Mouse (Mus musculus): ENCODE data around the gene Map2k5. TPM values are rescaled to one million over a fixed set of nuclear protein-coding genes. Genes with fewer than 3 reads are reported as not detected.

Gene Map2k5
- total RNA-seq, 1 experiment from 2014 or later, result 26.1 TPM

DNA sequence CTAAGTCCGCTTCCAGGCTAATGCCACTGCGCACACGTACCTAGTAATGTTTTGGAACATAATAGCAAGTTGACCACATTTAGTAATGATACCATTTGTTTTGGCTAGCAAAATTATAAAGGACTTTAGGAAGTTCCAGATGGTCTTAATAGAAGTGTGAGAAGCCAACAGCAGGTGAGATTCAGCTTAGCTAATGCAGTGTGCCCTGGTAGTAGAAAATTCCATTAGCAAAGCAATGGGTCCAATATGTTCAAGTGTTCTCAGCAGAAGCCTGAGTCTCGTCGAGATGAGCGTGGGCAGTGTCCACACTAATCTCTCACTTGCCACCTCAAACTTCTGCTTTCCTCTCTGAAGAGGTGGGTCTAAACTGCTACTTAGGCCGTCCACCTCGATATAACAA, 27.7 kb downstream of the Map2k5 start:
- ATAC-seq (replicated peaks in 1 of 2; ENCODE audit: insufficient read depth in 1 of 2, low FRiP score in 2 of 2, low TSS enrichment in 1 of 2, low read depth in 1 of 2, poor library complexity in 2 of 2, severe bottlenecking in 2 of 2), result no peak

DNA sequence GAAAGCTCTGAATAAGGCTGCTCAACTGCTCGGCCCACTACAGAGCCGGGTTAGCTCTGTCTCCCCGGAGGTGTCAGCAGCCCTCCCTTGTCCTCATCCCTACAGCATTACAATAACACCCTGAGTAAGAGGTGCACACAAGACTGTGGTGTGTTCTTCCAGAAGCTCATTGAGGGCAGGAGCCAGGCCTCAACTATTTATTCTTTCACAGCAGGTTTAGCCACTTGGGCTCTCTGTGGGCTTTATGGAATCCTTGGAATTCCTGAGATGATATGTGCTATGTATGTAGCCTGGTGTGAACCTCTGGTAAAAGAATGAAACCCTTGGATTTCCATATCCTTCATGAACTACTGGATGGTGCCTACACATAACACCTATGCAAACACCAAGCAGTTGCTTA, 28.5 kb downstream of the Map2k5 start:
- no peak for ATAC-seq (replicated peaks in 1 of 2; ENCODE audit: insufficient read depth in 1 of 2, low FRiP score in 2 of 2, low TSS enrichment in 1 of 2, low read depth in 1 of 2, poor library complexity in 2 of 2, severe bottlenecking in 2 of 2)

DNA sequence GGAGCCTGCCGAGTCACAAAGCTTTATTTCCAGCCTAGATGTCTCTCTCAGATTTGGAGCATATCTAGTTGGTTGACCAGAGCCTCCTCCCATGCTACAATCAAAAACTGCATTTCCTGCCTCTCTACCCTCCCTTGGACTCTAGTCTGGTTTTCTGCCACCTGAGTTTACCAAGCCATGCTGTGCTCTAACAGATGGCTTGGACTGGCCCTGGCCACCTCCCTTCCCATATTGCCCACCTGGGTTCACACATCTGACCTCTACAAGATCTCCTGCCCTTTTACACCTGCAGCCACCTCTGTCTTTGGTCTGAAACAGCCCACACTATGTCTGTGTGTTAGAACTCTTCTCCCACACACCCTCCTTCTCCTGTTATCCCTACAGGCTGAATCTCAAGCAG, 29.6 kb downstream of the Map2k5 start:
- no peak for ATAC-seq (replicated peaks in 1 of 2; ENCODE audit: insufficient read depth in 1 of 2, low FRiP score in 2 of 2, low TSS enrichment in 1 of 2, low read depth in 1 of 2, poor library complexity in 2 of 2, severe bottlenecking in 2 of 2)

DNA sequence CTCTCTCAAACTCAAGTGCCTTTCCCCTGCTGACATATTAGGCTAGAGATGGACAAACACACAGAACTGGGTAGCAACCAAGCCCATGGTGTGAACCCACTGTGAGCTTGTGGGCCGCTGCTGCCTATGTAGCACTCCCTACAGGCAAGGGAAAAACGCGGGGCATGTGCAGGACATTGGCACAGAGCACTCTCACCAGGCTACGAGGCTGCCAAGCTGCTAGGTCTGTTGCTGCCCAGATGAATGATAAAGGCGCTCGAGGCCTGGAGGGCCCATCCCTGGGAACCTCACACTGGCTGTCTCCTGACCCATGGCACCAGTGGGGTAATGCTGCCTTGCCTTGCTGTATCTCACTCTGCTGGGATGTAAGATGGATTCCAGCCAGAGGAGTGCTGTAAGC, 31.7 kb downstream of the Map2k5 start:
- no peak for ATAC-seq (replicated peaks in 1 of 2; ENCODE audit: insufficient read depth in 1 of 2, low FRiP score in 2 of 2, low TSS enrichment in 1 of 2, low read depth in 1 of 2, poor library complexity in 2 of 2, severe bottlenecking in 2 of 2)

DNA sequence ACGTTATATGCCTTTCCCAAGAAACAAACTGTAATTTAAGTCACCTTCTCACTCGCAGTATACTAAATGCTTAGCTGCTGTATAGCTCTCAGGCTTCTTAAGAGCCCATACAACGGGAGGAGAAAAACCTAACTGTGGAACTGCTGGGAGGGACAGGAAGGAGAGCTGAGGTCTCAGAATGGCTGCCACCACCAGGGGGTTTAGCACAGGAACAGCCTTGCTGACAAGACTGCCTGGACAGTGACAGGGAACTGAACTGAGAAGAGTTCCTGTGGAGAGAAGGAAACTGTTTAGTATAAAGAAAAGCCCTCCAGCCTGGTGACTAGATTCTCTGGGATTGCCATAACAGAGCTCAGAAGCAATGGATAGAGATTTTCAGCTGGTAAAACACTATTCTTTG, 35.9 kb downstream of the Map2k5 start:
- no peak for ATAC-seq (replicated peaks in 1 of 2; ENCODE audit: insufficient read depth in 1 of 2, low FRiP score in 2 of 2, low TSS enrichment in 1 of 2, low read depth in 1 of 2, poor library complexity in 2 of 2, severe bottlenecking in 2 of 2)

DNA sequence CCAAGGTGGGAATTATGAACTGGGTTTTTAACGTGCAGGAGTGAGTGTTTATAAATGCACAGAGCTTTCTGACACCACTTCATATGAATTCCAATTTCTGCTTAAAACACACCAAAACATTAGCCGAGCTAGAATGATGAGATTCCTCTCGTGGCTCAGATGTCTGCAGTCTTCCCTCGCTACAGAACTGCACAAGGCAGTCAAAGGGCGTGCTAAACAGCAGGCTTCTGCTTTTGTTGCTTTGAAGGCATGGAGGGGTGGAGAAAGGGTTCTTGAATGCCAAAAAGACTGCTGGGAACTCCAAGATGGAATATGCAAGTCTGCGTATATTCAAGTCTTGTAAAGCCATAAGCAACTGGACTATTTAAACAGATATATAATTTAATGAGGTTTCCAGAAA, 38.4 kb downstream of the Map2k5 start:
- ATAC-seq (replicated peaks in 1 of 2; ENCODE audit: insufficient read depth in 1 of 2, low FRiP score in 2 of 2, low TSS enrichment in 1 of 2, low read depth in 1 of 2, poor library complexity in 2 of 2, severe bottlenecking in 2 of 2), result no peak

DNA sequence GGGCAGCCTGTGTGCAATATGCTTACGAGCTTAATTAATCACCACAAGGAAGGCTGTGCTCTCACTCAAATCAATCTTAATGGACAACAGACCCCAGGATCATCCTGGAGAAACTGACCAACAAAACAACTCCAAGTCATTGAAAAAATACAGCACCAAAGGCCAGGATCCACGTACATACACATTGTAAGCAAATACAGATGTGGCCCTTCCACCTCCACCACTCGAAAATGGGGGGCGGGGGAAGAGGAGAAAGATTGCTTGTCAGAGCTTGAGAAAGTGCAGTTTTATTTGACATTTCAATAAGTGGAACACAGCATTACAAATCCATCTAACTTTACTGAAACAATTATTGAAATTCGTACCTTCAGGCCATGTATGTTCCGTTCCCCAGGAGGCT, 39.0 kb downstream of the Map2k5 start:
- no peak for ATAC-seq (replicated peaks in 1 of 2; ENCODE audit: insufficient read depth in 1 of 2, low FRiP score in 2 of 2, low TSS enrichment in 1 of 2, low read depth in 1 of 2, poor library complexity in 2 of 2, severe bottlenecking in 2 of 2)

DNA sequence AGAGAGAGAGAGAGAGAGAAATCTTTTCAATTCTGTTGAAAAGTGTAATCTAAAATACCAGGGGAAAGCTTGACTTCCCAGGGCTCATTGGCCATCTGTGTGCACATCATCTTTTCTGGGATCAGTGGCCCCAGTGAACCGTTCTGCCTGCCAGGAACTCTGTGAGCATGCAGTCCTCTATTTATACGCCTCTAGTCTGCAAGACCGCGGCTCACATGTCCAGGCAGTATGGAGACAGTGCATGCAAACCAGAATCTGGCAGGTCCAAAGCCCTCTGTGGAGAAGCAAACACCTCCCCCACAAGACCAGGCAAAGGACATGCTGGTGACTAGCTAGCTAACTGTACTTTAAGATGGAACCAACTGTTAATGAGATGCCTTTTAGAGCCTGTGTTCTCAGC, 41.9 kb downstream of the Map2k5 start:
- no peak for ATAC-seq (replicated peaks in 1 of 2; ENCODE audit: insufficient read depth in 1 of 2, low FRiP score in 2 of 2, low TSS enrichment in 1 of 2, low read depth in 1 of 2, poor library complexity in 2 of 2, severe bottlenecking in 2 of 2)

DNA sequence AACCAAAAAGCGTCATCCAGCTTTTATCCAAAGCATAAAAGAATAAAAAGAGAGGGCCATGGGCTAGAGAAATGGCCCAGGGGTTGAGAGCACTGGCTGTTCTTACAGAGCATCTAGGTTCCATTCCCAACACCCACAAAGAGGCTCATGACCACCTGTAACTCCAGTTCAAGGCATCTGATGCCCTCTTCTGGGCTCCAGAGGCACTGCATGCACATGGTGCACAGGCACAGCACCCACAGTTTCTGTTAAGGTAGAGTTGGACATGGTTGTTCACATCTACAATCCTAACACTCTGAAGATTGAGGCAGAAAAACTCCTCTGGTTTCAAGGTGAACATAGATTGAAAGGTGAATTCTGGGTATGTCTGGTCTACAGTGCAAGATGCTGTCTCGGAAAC, 44.6 kb downstream of the Map2k5 start:
- no peak for ATAC-seq (replicated peaks in 1 of 2; ENCODE audit: insufficient read depth in 1 of 2, low FRiP score in 2 of 2, low TSS enrichment in 1 of 2, low read depth in 1 of 2, poor library complexity in 2 of 2, severe bottlenecking in 2 of 2)

DNA sequence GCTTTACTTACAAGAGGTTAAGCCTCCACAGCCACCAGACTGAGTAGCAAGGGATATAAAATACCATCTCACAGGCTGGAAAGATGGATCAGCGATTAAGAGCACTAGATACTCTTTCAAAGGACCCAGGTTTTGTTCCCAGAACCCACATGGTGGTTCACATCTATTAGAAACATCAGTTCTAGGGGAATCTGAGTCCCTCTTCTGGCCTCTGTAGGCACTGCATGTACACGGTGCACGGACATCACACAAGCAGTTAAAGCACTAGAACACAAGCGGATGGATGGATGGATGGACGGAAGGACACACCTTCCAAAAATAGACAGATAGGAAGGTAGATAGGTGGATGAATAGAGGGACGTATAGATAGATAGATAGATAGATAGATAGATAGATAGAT, 46.5 kb downstream of the Map2k5 start:
- ATAC-seq (replicated peaks in 1 of 2; ENCODE audit: insufficient read depth in 1 of 2, low FRiP score in 2 of 2, low TSS enrichment in 1 of 2, low read depth in 1 of 2, poor library complexity in 2 of 2, severe bottlenecking in 2 of 2), result no peak

DNA sequence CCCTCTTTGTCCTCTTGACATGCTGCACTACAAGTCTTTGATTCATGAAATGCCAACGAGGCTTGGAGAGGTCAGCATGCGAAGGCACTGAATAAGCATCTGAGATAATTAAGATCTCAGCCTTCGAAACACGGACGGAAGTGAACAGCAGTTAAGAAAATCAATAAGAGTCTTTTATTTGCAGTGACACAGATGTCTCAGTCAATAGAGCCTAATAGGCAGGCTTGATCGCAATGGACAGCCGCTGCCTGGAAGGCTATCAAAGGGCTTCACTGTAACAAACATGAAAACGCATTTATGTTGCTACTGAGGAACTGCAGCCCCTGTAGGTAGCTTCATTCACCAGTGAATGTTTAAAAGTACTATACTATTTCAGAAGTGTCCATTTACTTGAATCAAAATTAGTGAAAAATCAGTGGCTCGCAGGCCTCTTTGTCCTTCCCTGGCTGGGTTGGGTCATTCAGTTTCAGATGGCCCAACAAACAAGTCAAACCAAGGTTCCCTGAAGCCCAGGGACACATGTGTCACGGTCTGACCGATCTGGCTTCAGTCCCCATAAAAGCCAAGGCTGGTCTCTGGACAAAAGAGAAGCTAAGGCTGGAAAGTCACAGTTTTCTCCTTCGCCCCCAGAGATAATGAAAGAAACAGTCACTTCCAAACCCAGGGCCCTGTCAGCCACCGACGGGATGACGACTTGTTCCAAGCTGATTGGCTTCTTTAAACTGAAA, 48.6 kb downstream of the Map2k5 start:
- ATAC-seq (replicated peaks in 1 of 2; ENCODE audit: insufficient read depth in 1 of 2, low FRiP score in 2 of 2, low TSS enrichment in 1 of 2, low read depth in 1 of 2, poor library complexity in 2 of 2, severe bottlenecking in 2 of 2), result no peak

DNA sequence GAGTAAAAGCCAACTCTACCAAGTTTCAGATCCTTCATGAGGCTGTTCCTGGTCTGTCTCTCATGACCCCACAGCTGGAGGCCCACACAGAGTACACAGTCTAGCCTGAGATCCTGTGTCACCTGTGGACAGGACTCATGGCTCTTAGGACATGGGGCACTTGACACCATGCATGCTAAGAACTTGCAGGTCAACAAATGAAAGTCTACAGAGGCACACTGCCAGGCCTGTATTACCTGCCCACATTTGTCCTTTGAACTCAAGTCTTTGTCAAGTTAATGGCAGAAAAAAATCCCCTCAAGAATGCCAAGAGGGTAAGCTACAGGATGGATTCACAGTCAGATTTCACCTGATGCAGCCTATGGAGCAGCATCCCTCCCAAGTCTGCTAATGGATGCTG, 62.5 kb downstream of the Map2k5 start:
- no peak for ATAC-seq (replicated peaks in 1 of 2; ENCODE audit: insufficient read depth in 1 of 2, low FRiP score in 2 of 2, low TSS enrichment in 1 of 2, low read depth in 1 of 2, poor library complexity in 2 of 2, severe bottlenecking in 2 of 2)

DNA sequence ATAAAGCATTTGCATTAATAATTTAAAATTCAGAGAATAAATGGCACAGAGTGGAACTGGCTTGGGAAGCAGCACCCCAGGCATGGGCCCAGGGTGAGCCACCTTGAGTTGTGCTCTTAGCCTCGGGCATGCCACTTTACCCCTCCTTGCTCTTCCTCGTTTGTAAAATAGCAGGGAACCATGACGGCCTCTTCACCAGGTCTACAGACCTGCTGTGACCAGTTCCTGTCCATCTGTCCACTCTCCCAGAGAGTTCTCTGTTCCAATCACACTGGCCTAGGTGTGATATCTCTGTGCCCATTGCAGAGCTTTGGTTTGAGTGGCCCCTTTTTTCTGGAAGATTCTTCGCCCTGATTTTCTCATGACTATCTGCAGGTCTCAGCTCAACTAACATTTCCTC, 63.6 kb downstream of the Map2k5 start:
- ATAC-seq (replicated peaks in 1 of 2; ENCODE audit: insufficient read depth in 1 of 2, low FRiP score in 2 of 2, low TSS enrichment in 1 of 2, low read depth in 1 of 2, poor library complexity in 2 of 2, severe bottlenecking in 2 of 2), result no peak

DNA sequence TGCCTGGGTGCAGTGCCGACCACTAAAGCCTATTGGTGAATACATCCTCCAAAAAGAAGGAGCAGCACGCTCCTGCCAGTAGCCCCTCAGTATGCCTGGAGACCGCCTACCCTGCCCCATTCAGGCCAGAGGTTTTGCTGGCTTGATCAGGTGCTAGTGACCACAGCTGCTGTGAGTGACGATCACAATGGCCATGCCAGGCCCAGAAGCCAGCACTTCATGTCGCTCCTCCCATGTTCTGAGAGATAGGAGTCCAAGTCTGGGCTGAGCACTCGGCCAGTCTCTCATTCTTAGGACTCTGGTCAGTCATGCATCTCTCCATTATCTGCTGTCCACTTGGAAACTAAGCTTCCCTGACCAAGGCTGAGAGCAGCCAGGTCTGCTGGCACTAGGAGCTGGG, 67.7 kb downstream of the Map2k5 start:
- no peak for ATAC-seq (replicated peaks in 1 of 2; ENCODE audit: insufficient read depth in 1 of 2, low FRiP score in 2 of 2, low TSS enrichment in 1 of 2, low read depth in 1 of 2, poor library complexity in 2 of 2, severe bottlenecking in 2 of 2)

DNA sequence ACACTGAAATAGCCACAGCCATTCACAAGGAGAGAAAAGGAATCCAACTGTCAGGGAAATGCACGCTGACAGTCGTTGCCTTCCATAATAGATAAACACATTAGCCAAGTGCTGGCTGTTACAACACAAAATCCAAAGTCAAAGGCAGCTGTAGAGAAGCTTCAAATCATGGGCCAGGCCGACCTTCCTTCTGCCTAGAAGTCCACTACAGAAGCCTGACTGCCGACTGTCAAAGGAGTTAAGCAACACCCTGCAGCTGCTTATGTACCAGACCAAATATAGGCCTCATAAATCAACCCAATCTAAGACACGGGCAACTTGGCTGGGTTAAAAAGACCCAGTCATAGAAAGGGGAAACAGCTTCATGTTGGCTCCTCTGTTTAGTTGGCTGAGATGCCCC, 68.7 kb downstream of the Map2k5 start:
- ATAC-seq (replicated peaks in 1 of 2; ENCODE audit: insufficient read depth in 1 of 2, low FRiP score in 2 of 2, low TSS enrichment in 1 of 2, low read depth in 1 of 2, poor library complexity in 2 of 2, severe bottlenecking in 2 of 2), result peak; percentile 94

DNA sequence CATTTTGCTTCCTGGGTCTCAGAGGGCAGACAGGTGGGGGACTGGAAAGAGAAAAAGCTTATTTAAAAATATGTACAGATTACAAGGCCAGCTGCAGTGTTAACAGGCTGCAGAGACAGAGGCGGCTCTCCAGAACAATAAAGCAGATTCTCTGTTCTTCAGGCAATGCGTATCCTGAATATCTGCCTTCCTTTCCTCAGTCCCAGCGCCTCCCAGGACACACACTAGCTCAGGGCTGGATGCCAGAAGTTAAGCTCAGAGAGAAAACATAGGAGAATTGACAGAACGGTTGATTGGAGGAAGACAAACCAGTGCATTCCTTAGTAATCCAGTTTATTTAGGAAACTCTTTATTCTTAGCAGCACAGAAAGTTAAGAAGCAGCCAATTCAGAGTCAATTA, 69.3 kb downstream of the Map2k5 start:
- ATAC-seq (replicated peaks in 1 of 2; ENCODE audit: insufficient read depth in 1 of 2, low FRiP score in 2 of 2, low TSS enrichment in 1 of 2, low read depth in 1 of 2, poor library complexity in 2 of 2, severe bottlenecking in 2 of 2), result no peak

DNA sequence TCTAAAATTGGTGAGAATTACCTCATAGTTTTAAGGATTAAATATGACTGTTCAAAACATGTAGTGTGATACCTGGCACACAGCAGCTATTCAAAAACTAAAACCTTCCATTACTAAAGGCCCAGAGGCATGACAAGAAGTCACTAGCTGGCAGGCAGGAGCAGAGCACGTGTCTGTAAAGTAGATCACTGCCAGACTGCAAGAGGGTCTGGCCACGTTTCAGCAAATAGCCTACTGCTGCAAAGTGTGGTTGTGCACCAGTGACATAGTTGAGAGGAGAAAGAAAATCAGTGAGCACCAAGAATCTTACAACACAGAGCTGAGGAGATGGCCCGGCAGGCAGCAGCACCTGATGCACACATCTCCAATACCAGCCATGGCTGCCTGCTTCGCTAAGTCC, 75.2 kb downstream of the Map2k5 start:
- no peak for ATAC-seq (replicated peaks in 1 of 2; ENCODE audit: insufficient read depth in 1 of 2, low FRiP score in 2 of 2, low TSS enrichment in 1 of 2, low read depth in 1 of 2, poor library complexity in 2 of 2, severe bottlenecking in 2 of 2)

DNA sequence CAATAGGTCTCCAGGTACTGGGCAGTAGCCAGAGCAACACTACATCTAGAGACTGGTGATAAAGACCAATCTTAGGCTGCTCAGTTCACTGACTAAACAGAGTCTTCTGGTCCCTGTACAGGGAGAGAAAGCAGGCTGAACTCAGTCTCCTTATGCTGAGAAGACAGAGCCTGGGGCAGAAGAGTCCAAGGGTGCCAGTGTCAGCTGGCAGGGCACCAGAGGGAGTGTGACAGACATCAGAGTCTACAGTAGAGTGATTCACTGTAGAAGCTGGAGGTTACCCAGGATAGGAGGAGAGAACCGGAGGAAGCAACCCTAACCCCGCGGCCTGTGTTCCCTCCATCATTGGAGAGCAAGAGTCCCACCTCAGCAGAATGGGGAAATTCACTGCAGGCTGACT, 79.0 kb downstream of the Map2k5 start:
- ATAC-seq (replicated peaks in 1 of 2; ENCODE audit: insufficient read depth in 1 of 2, low FRiP score in 2 of 2, low TSS enrichment in 1 of 2, low read depth in 1 of 2, poor library complexity in 2 of 2, severe bottlenecking in 2 of 2), result no peak

DNA sequence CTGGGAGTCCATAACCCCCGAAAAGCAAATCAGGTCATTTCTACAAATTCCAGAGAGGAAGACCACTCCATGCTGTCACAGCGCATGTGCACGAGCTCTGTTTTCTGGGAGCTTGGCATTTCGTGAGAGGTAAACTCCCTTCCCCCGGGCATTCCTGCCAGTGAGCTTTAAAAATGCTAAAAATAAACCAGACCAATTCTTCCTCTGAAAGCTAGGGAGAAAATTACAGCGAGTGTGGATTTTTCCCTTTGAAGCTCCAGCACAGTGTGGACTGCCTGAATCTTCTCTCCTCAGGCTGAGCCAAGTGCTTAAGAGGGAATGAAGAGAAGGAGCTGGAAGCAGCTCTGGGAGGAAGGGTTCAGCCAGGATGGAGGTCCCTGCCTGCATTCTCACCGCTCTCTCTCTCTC, 82.1 kb downstream of the Map2k5 start:
- no peak for ATAC-seq (replicated peaks in 1 of 2; ENCODE audit: insufficient read depth in 1 of 2, low FRiP score in 2 of 2, low TSS enrichment in 1 of 2, low read depth in 1 of 2, poor library complexity in 2 of 2, severe bottlenecking in 2 of 2)

DNA sequence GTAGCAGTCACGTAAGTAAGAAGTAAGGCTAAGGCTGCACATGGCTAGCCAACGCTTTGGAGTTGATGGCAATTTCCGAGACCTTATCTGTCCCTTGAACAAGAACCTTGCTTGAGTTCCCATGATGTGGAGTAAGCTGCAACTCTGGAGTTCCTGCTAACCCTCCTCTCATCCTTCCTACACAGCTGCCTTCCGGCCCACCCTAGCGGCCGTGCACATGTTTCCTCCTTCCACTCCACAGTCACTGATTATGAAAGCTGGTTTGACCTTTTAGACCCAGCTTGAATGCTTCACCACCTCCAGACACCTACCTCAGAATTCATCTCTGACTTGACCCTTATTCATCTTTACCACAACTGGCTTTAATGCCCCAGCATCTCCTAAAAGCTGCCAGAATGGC, 82.9 kb downstream of the Map2k5 start:
- peak; percentile 56 to 60; a peak in 3 of 4 replicates for ATAC-seq (replicated peaks in 1 of 2; ENCODE audit: insufficient read depth in 1 of 2, low FRiP score in 2 of 2, low TSS enrichment in 1 of 2, low read depth in 1 of 2, poor library complexity in 2 of 2, severe bottlenecking in 2 of 2)

Measured in hematopoietic stem cell, adult 5-6 weeks (primary cell).